Mouse (Mus musculus) bone marrow, adult 2 months (tissue): ENCODE measurements around the gene Dapk3.

Experiments used
- CTCF ChIP-seq: fragments of 200-500 bp; IDR thresholded peaks from 2 replicates; pipeline ENCODE4 v1.5.1; 2011; ENCODE audit warnings: low read length, control low read depth; ENCODE audit not compliant: control insufficient read depth, insufficient read depth
- POLR2A ChIP-seq: fragments of 200-500 bp; IDR thresholded peaks from 2 replicates; pipeline ENCODE4 v1.6.1; 2011; ENCODE audit warnings: low read depth, mild to moderate bottlenecking, control low read depth, low read length, borderline replicate concordance; ENCODE audit not compliant: control insufficient read depth

- TF ChIP-seq POLR2A = no peak
- TF ChIP-seq CTCF = peak; percentile 28; the same call in 1 of the 2 replicates
Observed at GRCm38 (mm10) chr10:81210154-81210553, 27.3 kb downstream of the Dapk3 start.
